Mouse (Mus musculus): ENCODE measurements around the gene Smap2. TPM values are rescaled to one million over a fixed set of nuclear protein-coding genes. Genes with fewer than 3 reads are reported as not detected.
"Not testable (repeated sequence)": the region's sequence is repeated elsewhere in the genome, so short reads cannot be mapped to it uniquely, and the experiment has no call there.

The Smap2 gene
- polyA plus RNA-seq (2015; fragmentation: Nextera tagmentation; extraction: Ambion mirVana): 45.1 and 46.6 TPM in 2 replicates

DNA sequence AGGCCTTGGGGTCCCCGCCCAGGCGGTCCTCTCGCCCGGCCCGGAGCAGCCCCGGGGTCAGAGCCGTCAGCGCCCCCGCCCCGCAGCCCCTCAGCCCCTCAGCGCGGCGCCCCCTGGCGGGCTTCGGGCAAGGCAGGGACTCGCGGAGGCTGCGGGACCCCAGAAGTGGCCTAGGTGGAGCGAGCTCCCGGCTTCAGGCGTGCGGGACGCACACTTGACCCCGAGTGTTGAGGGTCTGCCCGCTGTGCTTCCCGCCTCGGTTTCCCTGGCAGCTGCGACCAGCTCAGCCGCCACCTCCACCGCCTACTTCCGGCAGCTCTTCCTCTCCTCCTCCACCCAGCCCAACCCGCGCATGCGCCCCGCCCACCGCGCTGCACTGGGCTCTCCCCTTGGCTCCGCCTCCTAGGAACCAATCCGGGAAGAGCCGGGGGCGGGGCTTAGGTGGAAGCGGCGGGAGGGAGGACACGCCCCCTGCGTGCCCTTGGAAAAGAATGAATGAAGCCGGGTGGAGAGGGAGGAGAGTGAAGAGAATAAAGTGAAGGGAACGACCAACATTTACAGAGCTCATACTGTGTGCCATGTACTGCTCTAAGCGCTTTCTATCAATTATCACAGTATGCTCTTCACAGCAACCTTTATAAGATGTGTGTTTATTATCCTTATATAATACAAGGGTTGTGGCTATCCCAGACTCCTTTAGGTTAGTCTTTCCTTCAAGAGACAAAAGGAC lies at the start of gene Smap2:
Smap2 (minus strand) TSS at position 320 of the 730 bp plus-strand sequence.
- Histone ChIP-seq H3K9me3 (no peaks in the 10 kb centered on the region), H3K4me2 (peak within 1 kb of the TSS; percentile 81), H3K4me1 (peaks cover 22% of the 10 kb centered on the region), H3K27me3 (replicated peaks) (no peaks in the 10 kb centered on the region), H3K36me3 (replicated peaks) (no peaks in the 10 kb centered on the region), H3K4me3 (peak within 1 kb of the TSS; percentile 98), H3K9ac (peak within 1 kb of the TSS; percentile 82), H3K27ac (peak within 1 kb of the TSS; percentile 81)
- ATAC-seq (replicated peaks): peak; percentile 97
- WGBS: 0% methylated on average over 48 of the region's 48 CpGs

DNA sequence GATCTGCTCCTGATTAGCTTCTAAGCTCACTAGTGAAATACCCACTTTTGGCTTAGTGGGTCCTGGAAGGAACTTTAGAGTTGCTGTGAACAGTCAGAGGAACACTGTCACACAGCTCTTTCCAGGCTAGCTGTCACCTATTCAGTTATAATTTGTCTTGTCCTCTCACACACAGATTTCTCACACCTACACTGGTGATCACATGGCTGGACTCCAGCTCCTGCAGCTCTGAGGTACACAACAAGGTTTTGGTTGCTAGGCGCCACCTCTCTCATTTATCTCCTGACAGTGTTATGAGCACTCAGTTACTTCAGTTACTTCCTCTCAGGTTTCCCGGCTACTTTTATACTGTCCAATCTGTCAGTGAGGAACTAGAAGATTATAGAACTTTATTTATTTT lies 48.3 kb upstream of the Smap2 start:
- Histone ChIP-seq H3K4me3 (no peak overlapping the region), H3K9me3 (no peaks in the 10 kb centered on the region), H3K4me1 (no peaks in the 10 kb centered on the region), H3K36me3 (replicated peaks) (peaks cover 36% of the 10 kb centered on the region), H3K4me2 (no peak overlapping the region), H3K27ac (no peak overlapping the region), H3K27me3 (replicated peaks) (no peaks in the 10 kb centered on the region), H3K9ac (no peak overlapping the region)
- 93% methylated on average over 2 of the region's 2 CpGs for WGBS
- ATAC-seq (replicated peaks): no peak

DNA sequence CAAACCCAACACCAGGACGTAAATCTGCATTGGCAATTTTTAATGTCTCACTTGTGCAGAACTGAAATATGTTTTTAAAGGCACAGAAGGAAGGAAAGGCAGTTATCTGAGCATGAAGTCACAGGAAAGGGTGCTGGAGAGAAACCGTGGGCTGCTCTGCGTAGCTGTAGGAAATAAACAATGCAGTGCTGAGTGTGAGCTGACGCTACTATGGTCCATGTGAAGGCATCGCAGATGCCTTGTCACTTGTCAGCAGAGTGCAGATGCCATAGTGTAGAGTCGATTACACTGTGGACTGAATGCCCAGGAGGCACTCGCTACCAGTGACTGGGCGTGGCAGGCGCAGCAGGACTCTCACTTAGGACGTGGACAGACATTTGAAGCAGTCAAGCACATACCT lies 42.2 kb upstream of the Smap2 start:
- H3K36me3 ChIP-seq (replicated peaks): peaks cover 24% of the 10 kb centered on the region
- H3K9ac ChIP-seq; H3K4me3 ChIP-seq; H3K4me1 ChIP-seq; ATAC-seq (replicated peaks); H3K27ac ChIP-seq; H3K4me2 ChIP-seq; H3K27me3 ChIP-seq (replicated peaks); H3K9me3 ChIP-seq: not testable (repeated sequence)
- 91% methylated on average over 10 of the region's 10 CpGs for WGBS

DNA sequence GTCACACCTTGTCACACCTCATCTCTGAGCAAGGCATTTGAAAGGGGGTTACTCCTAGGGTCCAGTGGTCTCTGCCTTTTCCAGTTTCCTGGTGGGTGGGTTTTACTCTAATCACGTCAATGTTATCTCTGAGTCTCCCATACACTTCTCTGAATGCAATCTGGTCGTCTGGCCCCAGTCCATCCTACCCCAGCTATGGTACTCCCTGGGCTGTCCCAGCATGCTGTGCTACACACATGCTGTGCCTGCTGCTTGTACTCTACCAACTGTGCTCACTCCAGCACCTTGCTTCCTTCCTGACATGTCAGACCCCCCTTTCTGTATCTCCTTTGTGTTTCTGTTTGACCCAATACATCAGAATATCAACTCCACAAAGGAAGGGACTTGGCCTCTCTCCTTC lies 40.0 kb upstream of the Smap2 start:
- 58% methylated on average over 2 of the region's 2 CpGs for WGBS
- no peaks in the 10 kb centered on the region for H3K9me3 ChIP-seq
- no peak overlapping the region for H3K9ac ChIP-seq
- H3K4me1 ChIP-seq: peaks cover 7% of the 10 kb centered on the region; the same call in 1 of the 2 replicates
- peaks cover 16% of the 10 kb centered on the region for H3K36me3 ChIP-seq (replicated peaks)
- H3K27me3 ChIP-seq (replicated peaks): peaks cover 3% of the 10 kb centered on the region; the same call in 1 of the 2 replicates
- no peak overlapping the region for H3K4me3 ChIP-seq
- no peak overlapping the region for H3K4me2 ChIP-seq
- H3K27ac ChIP-seq: no peak overlapping the region
- no peak for ATAC-seq (replicated peaks)

DNA sequence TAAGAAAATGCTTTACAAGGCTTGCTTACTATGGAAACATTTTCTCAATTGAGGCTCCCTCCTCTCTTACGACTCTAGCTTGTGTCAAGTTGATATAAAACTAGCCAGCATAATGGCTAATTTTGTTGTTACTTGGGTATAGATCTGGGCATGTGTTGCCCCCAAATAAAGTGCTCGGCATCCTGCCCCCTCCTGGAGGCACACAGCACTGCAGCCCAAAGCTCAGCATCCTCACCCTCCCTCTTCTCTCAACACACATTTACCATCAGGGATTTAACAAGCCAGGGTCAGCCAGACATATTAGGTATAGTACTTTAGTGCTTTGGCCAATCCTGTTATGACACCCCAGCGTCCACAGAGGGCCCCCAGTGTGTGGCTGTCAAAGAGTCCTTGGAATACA lies 39.3 kb upstream of the Smap2 start:
- no peak overlapping the region for H3K4me3 ChIP-seq
- peaks cover 7% of the 10 kb centered on the region; the same call in 1 of the 2 replicates for H3K27me3 ChIP-seq (replicated peaks)
- H3K9ac ChIP-seq: no peak overlapping the region
- H3K4me1 ChIP-seq: peaks cover 7% of the 10 kb centered on the region; the same call in 1 of the 2 replicates
- WGBS: 53% methylated on average over 3 of the region's 3 CpGs
- peaks cover 16% of the 10 kb centered on the region for H3K36me3 ChIP-seq (replicated peaks)
- H3K9me3 ChIP-seq: no peaks in the 10 kb centered on the region
- ATAC-seq (replicated peaks): no peak
- no peak overlapping the region for H3K27ac ChIP-seq
- no peak overlapping the region for H3K4me2 ChIP-seq

DNA sequence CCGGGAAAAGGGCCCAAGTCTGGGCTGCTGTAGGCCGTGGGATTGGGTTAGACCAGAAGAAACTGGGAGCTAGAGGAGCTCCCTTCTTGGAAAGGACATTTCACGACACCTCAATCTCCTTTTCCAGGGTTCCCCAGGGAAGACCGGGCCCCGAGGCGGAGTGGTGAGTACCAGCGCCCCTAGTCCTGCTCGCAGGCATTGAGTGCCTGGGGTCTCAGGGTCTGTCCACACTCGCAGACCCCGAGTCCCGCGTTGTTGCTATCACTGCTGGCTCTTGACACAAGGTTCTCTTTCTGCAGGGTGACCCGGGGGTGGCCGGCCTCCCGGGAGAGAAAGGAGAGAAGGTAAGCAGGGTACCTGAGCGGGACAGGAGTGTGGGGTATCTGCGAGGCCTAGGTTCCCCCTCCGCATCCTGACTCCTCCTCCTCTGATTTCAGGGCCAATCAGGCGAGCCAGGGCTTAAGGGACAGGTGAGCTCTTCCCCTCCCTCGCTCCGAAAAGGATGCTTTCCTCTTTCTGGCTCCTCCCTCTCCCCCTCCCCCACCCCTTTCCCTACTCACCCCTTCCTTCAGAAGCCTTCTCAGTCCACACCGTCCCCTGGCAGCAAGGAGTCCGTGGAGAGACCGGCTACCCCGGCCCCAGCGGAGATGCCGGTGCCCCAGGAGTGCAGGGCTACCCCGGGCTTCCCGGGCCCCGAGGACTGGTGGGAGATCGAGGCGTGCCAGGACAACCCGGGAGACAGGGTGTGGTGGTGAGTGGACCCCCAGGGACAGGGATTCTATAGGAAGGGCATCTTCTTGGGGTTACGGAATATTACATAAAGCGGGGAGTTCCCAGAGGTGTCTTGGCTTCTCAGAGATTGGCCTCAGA lies 35.6 kb upstream of the Smap2 start:
- Histone ChIP-seq H3K27ac (no peak overlapping the region), H3K36me3 (replicated peaks) (no peaks in the 10 kb centered on the region), H3K9ac (0 out of 2 replicates have a peak overlapping the region, but pooled peaks have one; percentile 35), H3K4me3 (peak overlapping the region; percentile 34), H3K27me3 (replicated peaks) (peaks cover 7% of the 10 kb centered on the region; the same call in 1 of the 2 replicates), H3K9me3 (no peaks in the 10 kb centered on the region), H3K4me2 (peak overlapping the region; percentile 49), H3K4me1 (peaks cover 7% of the 10 kb centered on the region; the same call in 1 of the 2 replicates)
- WGBS: 9% methylated on average over 35 of the region's 35 CpGs
- ATAC-seq (replicated peaks): peak; percentile 83

DNA sequence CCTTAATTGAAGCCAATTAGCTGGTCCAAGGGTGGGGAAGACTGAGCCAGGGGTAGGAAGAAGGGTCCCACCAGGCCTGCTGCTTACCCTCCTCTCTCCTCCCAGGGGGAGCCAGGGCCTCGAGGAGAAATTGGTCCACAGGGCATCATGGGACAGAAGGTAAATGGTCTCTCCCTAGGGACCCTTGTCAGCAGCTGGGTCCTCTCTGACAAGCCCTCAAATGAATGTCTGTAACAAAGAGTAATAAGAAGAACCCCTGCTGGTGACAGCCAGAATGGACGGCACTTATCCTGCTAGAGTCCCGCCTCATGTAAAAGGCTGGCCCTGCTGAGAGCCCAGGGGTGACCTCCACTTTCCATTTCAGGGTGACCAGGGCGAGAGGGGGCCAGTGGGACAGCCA lies 34.8 kb upstream of the Smap2 start:
- Histone ChIP-seq H3K9ac (no peak overlapping the region), H3K4me3 (no peak overlapping the region), H3K4me2 (no peak overlapping the region), H3K27ac (no peak overlapping the region), H3K36me3 (replicated peaks) (no peaks in the 10 kb centered on the region), H3K4me1 (peaks cover 7% of the 10 kb centered on the region; the same call in 1 of the 2 replicates), H3K27me3 (replicated peaks) (peaks cover 7% of the 10 kb centered on the region; the same call in 1 of the 2 replicates), H3K9me3 (no peaks in the 10 kb centered on the region)
- no peak for ATAC-seq (replicated peaks)
- WGBS: 25% methylated on average over 4 of the region's 4 CpGs

DNA sequence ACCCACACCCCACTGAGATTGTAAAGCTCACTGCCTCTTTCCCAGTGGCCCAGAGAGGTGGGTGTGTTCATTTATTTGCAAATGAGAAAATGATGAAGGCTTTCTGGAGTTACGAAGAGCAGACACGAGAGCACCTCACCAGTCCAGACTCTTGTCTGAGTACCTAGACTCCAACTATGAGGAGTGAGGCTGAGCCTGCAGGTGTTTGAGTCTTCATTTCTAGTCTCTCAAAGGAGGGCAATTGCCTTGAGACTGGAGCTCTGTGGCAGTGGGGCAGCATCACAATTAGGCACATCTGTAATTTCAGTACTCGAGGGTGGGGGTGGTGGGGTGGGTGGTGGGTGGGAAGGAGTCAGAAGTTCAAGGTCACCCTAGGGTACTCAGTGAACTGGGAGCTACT lies 25.9 kb upstream of the Smap2 start:
- no peak overlapping the region for H3K4me2 ChIP-seq
- H3K9me3 ChIP-seq: no peaks in the 10 kb centered on the region
- H3K27me3 ChIP-seq (replicated peaks): peaks cover 4% of the 10 kb centered on the region; the same call in 1 of the 2 replicates
- peaks cover 16% of the 10 kb centered on the region for H3K4me1 ChIP-seq
- no peak overlapping the region for H3K4me3 ChIP-seq
- no peak overlapping the region for H3K27ac ChIP-seq
- no peaks in the 10 kb centered on the region for H3K36me3 ChIP-seq (replicated peaks)
- 71% methylated on average over 3 of the region's 3 CpGs for WGBS
- no peak overlapping the region for H3K9ac ChIP-seq
- no peak for ATAC-seq (replicated peaks)

DNA sequence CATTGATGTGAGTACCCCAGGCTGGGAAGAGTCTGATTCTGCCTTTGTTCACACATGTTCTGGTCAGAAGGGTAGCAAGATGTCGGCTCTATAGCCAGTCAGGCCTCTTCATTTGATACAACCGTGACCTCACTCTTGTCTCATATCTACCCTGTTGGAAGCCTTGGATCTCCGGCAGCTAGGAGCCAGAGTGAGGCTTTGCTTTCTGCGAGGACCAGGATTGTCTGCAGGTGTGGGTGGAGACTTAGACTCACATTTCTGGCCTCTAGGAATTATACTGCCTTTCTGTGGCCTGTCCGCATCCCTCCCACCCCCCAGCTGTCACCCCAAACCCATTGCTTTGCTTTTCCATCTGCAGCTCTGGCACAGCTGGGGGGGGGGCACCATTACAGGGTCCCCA lies 25.4 kb upstream of the Smap2 start:
- no peaks in the 10 kb centered on the region for H3K36me3 ChIP-seq (replicated peaks)
- H3K4me3 ChIP-seq: no peak overlapping the region
- no peak overlapping the region for H3K4me2 ChIP-seq
- H3K9me3 ChIP-seq: no peaks in the 10 kb centered on the region
- H3K27me3 ChIP-seq (replicated peaks): peaks cover 4% of the 10 kb centered on the region; the same call in 1 of the 2 replicates
- H3K27ac ChIP-seq: no peak overlapping the region
- H3K4me1 ChIP-seq: peaks cover 16% of the 10 kb centered on the region
- no peak for ATAC-seq (replicated peaks)
- H3K9ac ChIP-seq: no peak overlapping the region
- 52% methylated on average over 5 of the region's 5 CpGs for WGBS

DNA sequence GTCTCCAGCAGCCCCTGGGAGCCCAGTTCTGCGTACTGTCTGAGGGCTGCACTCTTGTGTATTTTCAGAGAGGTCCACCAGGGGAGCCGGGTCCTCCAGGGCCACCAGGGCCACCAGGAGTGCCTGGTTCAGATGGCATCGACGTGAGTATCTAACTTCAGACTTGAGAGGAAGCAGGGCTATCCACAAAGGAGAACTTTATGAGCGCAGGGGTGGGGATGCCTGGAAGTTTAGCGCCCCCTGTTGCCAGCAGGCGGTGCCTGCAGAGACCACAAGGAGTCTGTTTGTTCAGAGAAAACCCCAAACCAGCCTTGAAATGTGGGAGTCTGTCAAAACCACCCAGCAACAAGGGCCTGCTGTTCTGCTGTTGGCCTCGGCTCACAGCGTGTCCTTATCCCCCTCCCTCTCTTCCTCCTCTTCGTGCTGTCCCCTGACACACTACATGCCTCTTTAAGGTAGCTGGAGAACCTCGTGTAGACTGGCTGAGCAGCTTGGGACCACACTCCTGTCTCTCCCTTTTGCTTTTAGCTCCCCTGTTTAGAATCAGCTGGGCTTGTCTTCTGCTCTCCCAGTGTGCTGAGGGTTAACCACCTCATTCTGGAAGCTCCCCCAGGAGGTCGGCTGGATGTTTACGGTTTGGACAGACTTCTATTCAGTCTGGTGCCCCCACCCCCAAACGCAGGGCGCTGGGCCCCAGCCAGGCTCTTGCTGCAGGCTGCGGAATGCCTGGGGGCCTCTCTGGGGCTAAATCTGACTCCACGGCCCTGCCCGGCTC lies 24.0 kb upstream of the Smap2 start:
- no peaks in the 10 kb centered on the region for H3K9me3 ChIP-seq
- peak; percentile 55 for ATAC-seq (replicated peaks)
- H3K27me3 ChIP-seq (replicated peaks): peaks cover 4% of the 10 kb centered on the region; the same call in 1 of the 2 replicates
- 7% methylated on average over 18 of the region's 18 CpGs for WGBS
- H3K4me2 ChIP-seq: peak overlapping the region; percentile 20; the same call in 1 of the 2 replicates
- no peak overlapping the region for H3K9ac ChIP-seq
- no peaks in the 10 kb centered on the region for H3K36me3 ChIP-seq (replicated peaks)
- peak overlapping the region; percentile 48 for H3K27ac ChIP-seq
- H3K4me3 ChIP-seq: no peak overlapping the region
- peaks cover 16% of the 10 kb centered on the region for H3K4me1 ChIP-seq

DNA sequence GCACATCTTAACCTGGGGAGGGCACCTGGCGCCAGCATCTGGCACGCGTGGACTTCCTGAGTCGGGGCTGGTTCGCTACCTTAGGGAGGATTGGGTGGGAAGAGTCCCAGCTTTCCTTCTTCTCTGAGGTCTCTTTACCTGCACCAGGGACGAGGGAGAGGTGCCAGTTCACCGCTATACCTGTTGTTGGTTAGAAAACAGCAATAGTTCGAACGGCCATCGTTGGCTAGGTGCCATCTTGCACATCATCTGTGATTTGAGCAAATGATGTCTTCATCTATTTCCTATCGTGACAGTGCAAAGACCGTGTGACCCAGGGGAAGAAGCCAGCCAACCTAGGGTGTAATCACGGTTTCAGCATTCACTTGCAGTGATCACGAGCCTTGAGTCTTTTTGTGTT lies 23.3 kb upstream of the Smap2 start:
- peak overlapping the region; percentile 43 for H3K4me3 ChIP-seq
- no peak; the same call in 1 of the 2 replicates for ATAC-seq (replicated peaks)
- 55% methylated on average over 14 of the region's 14 CpGs for WGBS
- peaks cover 16% of the 10 kb centered on the region for H3K4me1 ChIP-seq
- H3K4me2 ChIP-seq: peak overlapping the region; percentile 66
- H3K9me3 ChIP-seq: no peaks in the 10 kb centered on the region
- H3K27ac ChIP-seq: 0 out of 2 replicates have a peak overlapping the region, but pooled peaks have one; percentile 48
- H3K9ac ChIP-seq: no peak overlapping the region
- H3K27me3 ChIP-seq (replicated peaks): peaks cover 4% of the 10 kb centered on the region; the same call in 1 of the 2 replicates
- no peaks in the 10 kb centered on the region for H3K36me3 ChIP-seq (replicated peaks)

Measured in midbrain, embryonic 15.5 days (tissue).